Mouse (Mus musculus) cerebellum, adult 11 months (tissue): ENCODE measurements around the gene Usp53.
A peak's percentile ranks its signal among the peaks of the same experiment; 100 is the strongest.

ENCODE experiments used
- DNase-seq: peaks from one replicate; pipeline ENCODE4 v3.0.0; 2022

Gene Usp53

GRCm38 (mm10) chr3:122984249-122985182, at the start of gene Usp53:
Usp53 (minus strand) TSS chr3:122984510.
- peak; percentile 92 for DNase-seq

- no peak for DNase-seq
Observed at GRCm38 (mm10) chr3:123033804-123034203, 49.5 kb upstream of the Usp53 start.

GRCm38 (mm10) chr3:123025634-123026033, 41.3 kb upstream of the Usp53 start:
- no peak for DNase-seq

GRCm38 (mm10) chr3:123024496-123025234, 40.4 kb upstream of the Usp53 start:
- DNase-seq = no peak

GRCm38 (mm10) chr3:123018792-123019191, 34.5 kb upstream of the Usp53 start:
- no peak for DNase-seq

GRCm38 (mm10) chr3:123013476-123013875, 29.2 kb upstream of the Usp53 start:
- DNase-seq = no peak

- no peak for DNase-seq
Observed at GRCm38 (mm10) chr3:123009417-123009816, 25.1 kb upstream of the Usp53 start.

GRCm38 (mm10) chr3:123007386-123007785, 23.1 kb upstream of the Usp53 start:
- DNase-seq = no peak

- no peak for DNase-seq
Observed at GRCm38 (mm10) chr3:123001053-123001452, 16.7 kb upstream of the Usp53 start.

- DNase-seq = no peak
Observed at GRCm38 (mm10) chr3:122998511-122998910, 14.2 kb upstream of the Usp53 start.

- no peak for DNase-seq
Observed at GRCm38 (mm10) chr3:122996968-122997367, 12.7 kb upstream of the Usp53 start.

GRCm38 (mm10) chr3:122986906-122987305, 2.6 kb upstream of the Usp53 start:
- no peak for DNase-seq

GRCm38 (mm10) chr3:122986386-122986785, 2.1 kb upstream of the Usp53 start:
- no peak for DNase-seq

- DNase-seq = no peak
Observed at GRCm38 (mm10) chr3:122985183-122985944, 1.1 kb upstream of the Usp53 start.

- DNase-seq = no peak
Observed at GRCm38 (mm10) chr3:122983849-122984248, 461 bp downstream of the Usp53 start.

- DNase-seq = no peak
Observed at GRCm38 (mm10) chr3:122975964-122976363, 8.3 kb downstream of the Usp53 start.

- DNase-seq = no peak
Observed at GRCm38 (mm10) chr3:122975363-122975762, 8.9 kb downstream of the Usp53 start.

- DNase-seq = no peak
Observed at GRCm38 (mm10) chr3:122974833-122975232, 9.5 kb downstream of the Usp53 start.

- no peak for DNase-seq
Observed at GRCm38 (mm10) chr3:122972126-122972822, 12.0 kb downstream of the Usp53 start.

- no peak for DNase-seq
Observed at GRCm38 (mm10) chr3:122968391-122968790, 15.9 kb downstream of the Usp53 start.

- DNase-seq = no peak
Observed at GRCm38 (mm10) chr3:122964301-122964700, 20.0 kb downstream of the Usp53 start.

- no peak for DNase-seq
Observed at GRCm38 (mm10) chr3:122950129-122950528, 34.2 kb downstream of the Usp53 start.
